Mouse (Mus musculus) G1E-ER4 (cell line): ENCODE results near the gene Ppfia3. TPM values are rescaled to one million over a fixed set of nuclear protein-coding genes. Genes with fewer than 3 reads are reported as not detected.

Experiments used
- GATA1 ChIP-seq: IDR thresholded peaks from one replicate; pipeline ENCODE4 v1.8.0; 2012; ENCODE audit warnings: low read length, inconsistent platforms
- polyA plus RNA-seq: library from polyadenylated mRNA; stranded (reverse); fragments of >175 nt; gene quantifications from 2 replicates; pipeline ENCODE4 v1.2.3, GENCODE M21; 2012

Ppfia3 gene
- polyA plus RNA-seq: 5.9 and 6.4 TPM in 2 replicates

- TF ChIP-seq GATA1: no peak
Observed at GRCm38 (mm10) chr7:45366652-45367019, at the start of gene Ppfia3. Ppfia3 (minus strand) TSS chr7:45367019.

GRCm38 (mm10) chr7:45415636-45416035 is 48.8 kb upstream of the Ppfia3 start:
- no peak for TF ChIP-seq GATA1

GRCm38 (mm10) chr7:45414740-45415224 is 48.0 kb upstream of the Ppfia3 start:
- TF ChIP-seq GATA1: no peak

- TF ChIP-seq GATA1: no peak
Observed at GRCm38 (mm10) chr7:45413864-45414739, 47.3 kb upstream of the Ppfia3 start.

GRCm38 (mm10) chr7:45413113-45413863 is 46.5 kb upstream of the Ppfia3 start, which contains the start of gene Ntf5:
Ntf5 (plus strand) TSS chr7:45413695.
- no peak for TF ChIP-seq GATA1

- TF ChIP-seq GATA1: no peak
Observed at GRCm38 (mm10) chr7:45412421-45412820, 45.6 kb upstream of the Ppfia3 start.

- TF ChIP-seq GATA1: no peak
Observed at GRCm38 (mm10) chr7:45409497-45410163, 42.8 kb upstream of the Ppfia3 start.

GRCm38 (mm10) chr7:45408949-45409348 is 42.1 kb upstream of the Ppfia3 start:
- no peak for TF ChIP-seq GATA1

- no peak for TF ChIP-seq GATA1
Observed at GRCm38 (mm10) chr7:45408351-45408750, 41.5 kb upstream of the Ppfia3 start.

GRCm38 (mm10) chr7:45407836-45408235 is 41.0 kb upstream of the Ppfia3 start:
- TF ChIP-seq GATA1: no peak

- TF ChIP-seq GATA1: no peak
Observed at GRCm38 (mm10) chr7:45406157-45407156, 39.6 kb upstream of the Ppfia3 start.

GRCm38 (mm10) chr7:45405091-45406075 is 38.6 kb upstream of the Ppfia3 start, which contains the start of gene Kcna7:
Kcna7 (plus strand) TSS chr7:45405653.
- TF ChIP-seq GATA1: no peak
